Mouse (Mus musculus): ENCODE measurements around the gene Slc41a3. TPM values are rescaled to one million over a fixed set of nuclear protein-coding genes. Genes with fewer than 3 reads are reported as not detected.

Gene Slc41a3
- polyA plus RNA-seq, 1 experiment from 2014 or later: 5.8 TPM

- Histone ChIP-seq H3K27me3 (replicated peaks) (no peaks in the 10 kb centered on the region), H3K9ac (no peak overlapping the region), H3K4me3 (no peak overlapping the region), H3K9me3 (no peaks in the 10 kb centered on the region), H3K36me3 (replicated peaks) (no peaks in the 10 kb centered on the region), H3K4me1 (0 out of 2 replicates have a peak, but pooled peaks cover 12% of the 10 kb centered on the region), H3K27ac (no peak overlapping the region), H3K4me2 (no peak overlapping the region)
- 92% methylated on average over 3 of the region's 3 CpGs for WGBS
- no peak for ATAC-seq (replicated peaks)
Measured at GRCm38 (mm10) chr6:90602304-90602703, 2.2 kb upstream of the Slc41a3 start.

GRCm38 (mm10) chr6:90603126-90603525, 1.4 kb upstream of the Slc41a3 start:
- ATAC-seq (replicated peaks): no peak
- Histone ChIP-seq H3K27me3 (replicated peaks) (no peaks in the 10 kb centered on the region), H3K4me3 (no peak overlapping the region), H3K9me3 (no peaks in the 10 kb centered on the region), H3K4me1 (0 out of 2 replicates have a peak, but pooled peaks cover 12% of the 10 kb centered on the region), H3K27ac (no peak overlapping the region), H3K9ac (no peak overlapping the region), H3K36me3 (replicated peaks) (no peaks in the 10 kb centered on the region), H3K4me2 (no peak overlapping the region)
- 63% methylated on average over 7 of the region's 7 CpGs for WGBS

GRCm38 (mm10) chr6:90604130-90604529, 395 bp upstream of the Slc41a3 start:
- Histone ChIP-seq H3K27ac (no peak overlapping the region), H3K4me2 (peak overlapping the region; percentile 94), H3K36me3 (replicated peaks) (no peaks in the 10 kb centered on the region), H3K4me3 (peak overlapping the region; percentile 69), H3K9me3 (no peaks in the 10 kb centered on the region), H3K27me3 (replicated peaks) (no peaks in the 10 kb centered on the region), H3K4me1 (0 out of 2 replicates have a peak, but pooled peaks cover 12% of the 10 kb centered on the region), H3K9ac (no peak overlapping the region)
- ATAC-seq (replicated peaks): no peak; the same call in 1 of the 2 replicates
- WGBS: 60% methylated on average over 3 of the region's 3 CpGs

- Histone ChIP-seq H3K27ac (no peak overlapping the region), H3K4me1 (0 out of 2 replicates have a peak, but pooled peaks cover 12% of the 10 kb centered on the region), H3K9ac (peak overlapping the region; percentile 71; the same call in 1 of the 2 replicates), H3K27me3 (replicated peaks) (no peaks in the 10 kb centered on the region), H3K9me3 (no peaks in the 10 kb centered on the region), H3K4me3 (peak overlapping the region; percentile 69), H3K4me2 (peak overlapping the region; percentile 94), H3K36me3 (replicated peaks) (no peaks in the 10 kb centered on the region)
- ATAC-seq (replicated peaks): no peak
- WGBS: 17% methylated on average over 5 of the region's 5 CpGs
Measured at GRCm38 (mm10) chr6:90605298-90605665, 757 bp downstream of the Slc41a3 start.

DNA sequence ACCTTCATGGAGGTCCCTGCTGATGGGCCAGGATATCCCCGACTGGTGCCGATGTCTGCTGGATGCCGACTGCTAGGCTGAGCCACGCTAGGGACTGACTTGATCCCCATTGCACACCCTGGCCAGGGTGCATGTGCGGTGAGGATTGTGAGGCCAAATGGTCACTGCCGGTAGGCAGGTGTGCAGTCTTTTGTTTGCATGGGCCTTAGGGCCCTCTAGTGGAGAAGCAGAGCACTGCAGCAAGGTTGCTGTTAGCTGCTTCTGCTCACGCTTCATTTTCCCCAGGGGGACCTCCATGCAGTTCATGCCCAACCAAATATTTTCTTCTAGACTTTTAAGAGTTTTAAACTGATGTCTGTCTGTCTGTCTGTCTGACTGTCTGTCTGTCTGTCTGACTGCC, 2.0 kb downstream of the Slc41a3 start:
- no peak overlapping the region for H3K9ac ChIP-seq
- no peak overlapping the region for H3K27ac ChIP-seq
- H3K9me3 ChIP-seq: no peaks in the 10 kb centered on the region
- no peak overlapping the region for H3K4me3 ChIP-seq
- no peaks in the 10 kb centered on the region for H3K36me3 ChIP-seq (replicated peaks)
- H3K4me1 ChIP-seq: 0 out of 2 replicates have a peak, but pooled peaks cover 12% of the 10 kb centered on the region
- 23% methylated on average over 7 of the region's 7 CpGs for WGBS
- ATAC-seq (replicated peaks): no peak
- no peak overlapping the region for H3K4me2 ChIP-seq
- H3K27me3 ChIP-seq (replicated peaks): no peaks in the 10 kb centered on the region

- Histone ChIP-seq H3K9ac (no peak overlapping the region), H3K36me3 (replicated peaks) (no peaks in the 10 kb centered on the region), H3K4me1 (0 out of 2 replicates have a peak, but pooled peaks cover 12% of the 10 kb centered on the region), H3K27ac (no peak overlapping the region), H3K4me2 (no peak overlapping the region), H3K27me3 (replicated peaks) (no peaks in the 10 kb centered on the region), H3K9me3 (no peaks in the 10 kb centered on the region), H3K4me3 (no peak overlapping the region)
- WGBS: 12% methylated on average over 5 of the region's 5 CpGs
- ATAC-seq (replicated peaks): no peak
Measured at GRCm38 (mm10) chr6:90607196-90607595, 2.7 kb downstream of the Slc41a3 start.

- Histone ChIP-seq H3K27ac (no peak overlapping the region), H3K4me3 (no peak overlapping the region), H3K9me3 (no peaks in the 10 kb centered on the region), H3K27me3 (replicated peaks) (no peaks in the 10 kb centered on the region), H3K4me2 (no peak overlapping the region), H3K4me1 (0 out of 2 replicates have a peak, but pooled peaks cover 12% of the 10 kb centered on the region), H3K36me3 (replicated peaks) (no peaks in the 10 kb centered on the region), H3K9ac (no peak overlapping the region)
- ATAC-seq (replicated peaks): no peak
- 70% methylated on average over 6 of the region's 6 CpGs for whole genome bisulfite sequencing
Measured at GRCm38 (mm10) chr6:90608186-90608585, 3.7 kb downstream of the Slc41a3 start.

- H3K4me1 ChIP-seq: 0 out of 2 replicates have a peak, but pooled peaks cover 6% of the 10 kb centered on the region
- H3K36me3 ChIP-seq (replicated peaks): no peaks in the 10 kb centered on the region
- ATAC-seq (replicated peaks): no peak
- no peak overlapping the region for H3K4me3 ChIP-seq
- no peak overlapping the region for H3K27ac ChIP-seq
- no peak overlapping the region for H3K9ac ChIP-seq
- no peak overlapping the region for H3K4me2 ChIP-seq
- WGBS: 91% methylated on average over 5 of the region's 5 CpGs
- no peaks in the 10 kb centered on the region for H3K27me3 ChIP-seq (replicated peaks)
- no peaks in the 10 kb centered on the region for H3K9me3 ChIP-seq
Measured at GRCm38 (mm10) chr6:90610248-90610647, 5.7 kb downstream of the Slc41a3 start.

DNA sequence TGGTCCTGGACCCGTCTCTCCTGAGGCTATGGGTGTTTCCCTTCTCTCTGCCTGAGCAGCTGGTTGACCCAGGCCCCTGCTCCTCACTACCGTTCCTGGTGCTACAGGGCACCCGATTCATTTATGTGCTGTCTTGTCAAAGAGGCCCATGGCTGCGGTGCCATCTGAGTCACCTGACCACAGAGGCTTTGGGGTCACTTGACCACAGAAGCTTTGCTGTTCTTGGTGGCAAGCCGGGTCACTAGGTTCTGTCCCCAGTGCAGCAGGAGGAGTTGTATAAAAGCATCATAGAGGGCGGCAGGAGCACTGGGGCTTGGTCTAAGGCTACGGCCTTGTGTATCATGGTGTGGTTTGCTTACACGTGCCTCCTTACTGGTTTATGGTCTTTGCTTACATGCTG, 8.8 kb downstream of the Slc41a3 start:
- WGBS: 86% methylated on average over 8 of the region's 8 CpGs
- H3K4me1 ChIP-seq: no peaks in the 10 kb centered on the region
- no peak for ATAC-seq (replicated peaks)
- no peak overlapping the region for H3K4me2 ChIP-seq
- no peak overlapping the region for H3K4me3 ChIP-seq
- no peaks in the 10 kb centered on the region for H3K9me3 ChIP-seq
- H3K27ac ChIP-seq: no peak overlapping the region
- H3K27me3 ChIP-seq (replicated peaks): no peaks in the 10 kb centered on the region
- no peak overlapping the region for H3K9ac ChIP-seq
- no peaks in the 10 kb centered on the region for H3K36me3 ChIP-seq (replicated peaks)

DNA sequence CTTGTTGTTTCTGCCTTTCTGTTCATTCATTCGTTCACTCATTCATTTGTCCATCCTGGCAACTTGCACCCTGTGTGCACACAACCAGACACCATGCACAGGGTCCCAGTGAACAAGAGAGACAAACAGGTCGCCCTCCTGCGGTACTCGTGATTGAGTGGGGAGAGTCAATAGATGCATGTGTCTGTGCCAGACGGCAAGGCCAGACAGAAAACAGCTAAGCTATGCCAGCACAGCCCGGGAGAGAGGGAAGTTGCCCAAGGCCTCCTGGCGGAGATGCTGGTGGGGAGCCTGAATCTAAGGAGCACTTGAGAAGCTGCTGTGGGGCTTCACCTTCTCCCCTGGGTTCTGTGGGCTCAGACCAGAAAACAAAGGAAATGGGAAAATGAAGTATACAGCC, 10.8 kb downstream of the Slc41a3 start:
- H3K4me3 ChIP-seq: no peak overlapping the region
- H3K9ac ChIP-seq: no peak overlapping the region
- no peaks in the 10 kb centered on the region for H3K9me3 ChIP-seq
- H3K4me2 ChIP-seq: no peak overlapping the region
- H3K36me3 ChIP-seq (replicated peaks): no peaks in the 10 kb centered on the region
- 71% methylated on average over 7 of the region's 7 CpGs for WGBS
- no peaks in the 10 kb centered on the region for H3K27me3 ChIP-seq (replicated peaks)
- H3K4me1 ChIP-seq: no peaks in the 10 kb centered on the region
- no peak for ATAC-seq (replicated peaks)
- no peak overlapping the region for H3K27ac ChIP-seq

DNA sequence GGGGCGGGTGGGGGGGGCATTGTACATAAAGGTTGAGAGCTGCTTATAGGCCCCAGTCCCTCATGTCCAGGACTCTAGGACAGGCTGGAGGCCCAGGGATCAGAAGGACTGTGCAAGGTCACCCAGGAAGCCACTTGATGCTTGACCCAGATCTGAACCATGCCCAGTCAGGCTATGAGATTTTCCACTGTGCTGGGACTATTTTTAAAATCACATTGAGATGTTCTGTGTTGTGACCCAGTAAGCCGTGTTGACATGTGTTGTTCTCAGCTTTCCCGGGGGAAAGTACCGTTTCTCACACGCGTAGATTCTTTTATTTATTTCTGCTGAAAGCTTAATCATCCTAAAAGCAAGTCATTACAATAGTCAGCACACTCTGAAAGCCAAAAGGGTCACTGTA, 11.5 kb downstream of the Slc41a3 start:
- H3K9me3 ChIP-seq: no peaks in the 10 kb centered on the region
- no peaks in the 10 kb centered on the region for H3K4me1 ChIP-seq
- 70% methylated on average over 6 of the region's 6 CpGs for WGBS
- no peak overlapping the region for H3K4me2 ChIP-seq
- no peak overlapping the region for H3K9ac ChIP-seq
- 0 out of 2 replicates have a peak, but pooled peaks have one; percentile 25 for ATAC-seq (replicated peaks)
- no peaks in the 10 kb centered on the region for H3K27me3 ChIP-seq (replicated peaks)
- no peak overlapping the region for H3K4me3 ChIP-seq
- no peak overlapping the region for H3K27ac ChIP-seq
- H3K36me3 ChIP-seq (replicated peaks): no peaks in the 10 kb centered on the region

GRCm38 (mm10) chr6:90616481-90616880, 12.0 kb downstream of the Slc41a3 start:
- Histone ChIP-seq H3K9me3 (no peaks in the 10 kb centered on the region), H3K4me2 (no peak overlapping the region), H3K4me3 (no peak overlapping the region), H3K27ac (no peak overlapping the region), H3K36me3 (replicated peaks) (no peaks in the 10 kb centered on the region), H3K27me3 (replicated peaks) (no peaks in the 10 kb centered on the region), H3K4me1 (no peaks in the 10 kb centered on the region), H3K9ac (no peak overlapping the region)
- WGBS: 91% methylated on average over 6 of the region's 6 CpGs
- no peak for ATAC-seq (replicated peaks)

- ATAC-seq (replicated peaks): no peak
- Histone ChIP-seq H3K9me3 (no peaks in the 10 kb centered on the region), H3K4me3 (no peak overlapping the region), H3K36me3 (replicated peaks) (no peaks in the 10 kb centered on the region), H3K4me1 (0 out of 2 replicates have a peak, but pooled peaks cover 3% of the 10 kb centered on the region), H3K4me2 (no peak overlapping the region), H3K9ac (no peak overlapping the region), H3K27ac (no peak overlapping the region), H3K27me3 (replicated peaks) (no peaks in the 10 kb centered on the region)
- WGBS: 79% methylated on average over 4 of the region's 4 CpGs
Measured at GRCm38 (mm10) chr6:90618274-90618673, 13.7 kb downstream of the Slc41a3 start.
